Mouse (Mus musculus) hindbrain, embryonic 14.5 days (tissue): ENCODE data around the gene Kif16b. TPM values are rescaled to one million over a fixed set of nuclear protein-coding genes. Genes with fewer than 3 reads are reported as not detected.

ENCODE experiments used
- ATAC-seq: fragments of 200-750 bp; cut with Nextera tagmentation; 2 replicates; pipeline ENCODE4 v1.8.0; 2017; ENCODE audit warnings: moderate number of reproducible peaks, mild to moderate bottlenecking, moderate TSS enrichment, moderate library complexity; ENCODE audit not compliant: low FRiP score
- DNase-seq: peaks from one replicate; pipeline ENCODE4 v3.0.0-alpha.2; 2015; ENCODE audit warnings: low spot score
- H3K27ac ChIP-seq: fragments of 300-500 bp; sonication (generic); 2 replicates; pipeline ENCODE4 v1.5.1; 2014; ENCODE audit warnings: mild to moderate bottlenecking, moderate library complexity
- H3K27me3 ChIP-seq: fragments of 300-500 bp; sonication (generic); 2 replicates; pipeline ENCODE4 v1.6.1; 2014; ENCODE audit warnings: mild to moderate bottlenecking, low read length, mixed read lengths; ENCODE audit not compliant: control insufficient read depth, insufficient read depth
- H3K36me3 ChIP-seq: fragments of 300-500 bp; sonication (generic); replicated peaks from 2 replicates; pipeline ENCODE4 v1.6.1; 2014; ENCODE audit not compliant: control insufficient read depth, insufficient read depth
- H3K4me1 ChIP-seq: fragments of 300-500 bp; sonication (generic); replicated peaks from 2 replicates; pipeline ENCODE4 v1.6.1; 2014; ENCODE audit warnings: antibody characterized with exemption, low read length, mixed read lengths; ENCODE audit not compliant: control insufficient read depth, insufficient read depth
- H3K4me2 ChIP-seq: fragments of 300-500 bp; sonication (generic); replicated peaks from 2 replicates; pipeline ENCODE4 v1.6.1; 2014; ENCODE audit warnings: mild to moderate bottlenecking, moderate library complexity
- H3K4me3 ChIP-seq: fragments of 300-500 bp; sonication (generic); replicated peaks from 2 replicates; pipeline ENCODE4 v1.5.1; 2014; ENCODE audit warnings: mild to moderate bottlenecking, low read length
- H3K9ac ChIP-seq: fragments of 300-500 bp; sonication (generic); 2 replicates; pipeline ENCODE4 v1.6.1; 2014
- H3K9me3 ChIP-seq: fragments of 300-500 bp; sonication (generic); 2 replicates; pipeline ENCODE4 v1.6.1; 2016; ENCODE audit warnings: low read length; ENCODE audit not compliant: control insufficient read depth
- WGBS: fragments of 180-500 bp; shearing (Covaris S2); extraction: QIAGEN DNeasy Blood & Tissue Kit; methylation state at CpG from one replicate; pipeline ENCODE4 v1.1.7; 2014; 5-methylcytosine and 5-hydroxymethylcytosine counted together
- polyA plus RNA-seq: library from polyadenylated mRNA; unstranded; fragments of >200 nt; fragmentation: Nextera tagmentation; extraction: Ambion mirVana; gene quantifications from 2 replicates; pipeline ENCODE4 v1.2.1, GENCODE M21; 2014

Kif16b gene
- polyA plus RNA-seq, 1 experiment from 2014 or later: 4.5 TPM

- Histone ChIP-seq H3K36me3 (no peaks in the 10 kb centered on the region), H3K4me3 (no peak overlapping the region), H3K9me3 (no peaks in the 10 kb centered on the region), H3K27me3 (no peaks in the 10 kb centered on the region), H3K4me1 (no peaks in the 10 kb centered on the region), H3K4me2 (no peak overlapping the region), H3K27ac (no peak overlapping the region), H3K9ac (no peak overlapping the region)
- 66% methylated on average over 4 of the region's 4 CpGs for WGBS
- no peak for DNase-seq
- no peak for ATAC-seq
These were observed 140.5 kb downstream of the Kif16b start for GRCm38 (mm10) chr2:142760843-142761242.

GRCm38 (mm10) chr2:142759192-142759591 is 142.1 kb downstream of the Kif16b start:
- no peaks in the 10 kb centered on the region for H3K36me3 ChIP-seq
- no peak overlapping the region for H3K9ac ChIP-seq
- no peaks in the 10 kb centered on the region for H3K9me3 ChIP-seq
- no peak for ATAC-seq
- no peak overlapping the region for H3K4me3 ChIP-seq
- 92% methylated on average over 4 of the region's 4 CpGs for WGBS
- H3K27ac ChIP-seq: no peak overlapping the region
- no peak overlapping the region for H3K4me2 ChIP-seq
- H3K27me3 ChIP-seq: no peaks in the 10 kb centered on the region
- no peak for DNase-seq
- H3K4me1 ChIP-seq: no peaks in the 10 kb centered on the region

GRCm38 (mm10) chr2:142758091-142758765 is 143.1 kb downstream of the Kif16b start:
- Histone ChIP-seq H3K4me1 (no peaks in the 10 kb centered on the region), H3K27me3 (no peaks in the 10 kb centered on the region), H3K4me2 (no peak overlapping the region), H3K4me3 (no peak overlapping the region), H3K27ac (no peak overlapping the region), H3K36me3 (no peaks in the 10 kb centered on the region), H3K9ac (no peak overlapping the region), H3K9me3 (no peaks in the 10 kb centered on the region)
- DNase-seq (no peak), ATAC-seq (no peak)
- WGBS: 66% methylated on average over 3 of the region's 3 CpGs

- ATAC-seq (no peak), DNase-seq (no peak)
- Histone ChIP-seq H3K4me2 (no peak overlapping the region), H3K9ac (no peak overlapping the region), H3K4me1 (no peaks in the 10 kb centered on the region), H3K27me3 (no peaks in the 10 kb centered on the region), H3K4me3 (no peak overlapping the region), H3K36me3 (no peaks in the 10 kb centered on the region), H3K27ac (no peak overlapping the region), H3K9me3 (no peaks in the 10 kb centered on the region)
- 86% methylated on average over 2 of the region's 2 CpGs for WGBS
These were observed 162.0 kb downstream of the Kif16b start for GRCm38 (mm10) chr2:142739338-142739737.

- DNase-seq: no peak
- Histone ChIP-seq H3K36me3 (no peaks in the 10 kb centered on the region), H3K4me3 (no peak overlapping the region), H3K9me3 (no peaks in the 10 kb centered on the region), H3K4me2 (no peak overlapping the region), H3K27me3 (no peaks in the 10 kb centered on the region), H3K27ac (no peak overlapping the region), H3K9ac (no peak overlapping the region), H3K4me1 (no peaks in the 10 kb centered on the region)
- no peak for ATAC-seq
- WGBS: 85% methylated on average over 2 of the region's 2 CpGs
These were observed 162.8 kb downstream of the Kif16b start for GRCm38 (mm10) chr2:142738488-142738887.

- no peaks in the 10 kb centered on the region for H3K36me3 ChIP-seq
- peaks cover 6% of the 10 kb centered on the region; the same call in 1 of the 2 replicates for H3K4me1 ChIP-seq
- no peak overlapping the region for H3K4me2 ChIP-seq
- DNase-seq (no peak), ATAC-seq (no peak)
- 32% methylated on average over 3 of the region's 3 CpGs for WGBS
- no peak overlapping the region for H3K9ac ChIP-seq
- no peaks in the 10 kb centered on the region for H3K9me3 ChIP-seq
- H3K4me3 ChIP-seq: no peak overlapping the region
- no peak overlapping the region for H3K27ac ChIP-seq
- H3K27me3 ChIP-seq: no peaks in the 10 kb centered on the region
These were observed 165.6 kb downstream of the Kif16b start for GRCm38 (mm10) chr2:142735691-142736090.

GRCm38 (mm10) chr2:142734046-142734445 is 167.3 kb downstream of the Kif16b start:
- Histone ChIP-seq H3K36me3 (no peaks in the 10 kb centered on the region), H3K27me3 (no peaks in the 10 kb centered on the region), H3K4me1 (peaks cover 6% of the 10 kb centered on the region; the same call in 1 of the 2 replicates), H3K4me3 (no peak overlapping the region), H3K27ac (no peak overlapping the region), H3K9me3 (no peaks in the 10 kb centered on the region), H3K9ac (no peak overlapping the region), H3K4me2 (no peak overlapping the region)
- ATAC-seq: no peak
- 91% methylated on average over 2 of the region's 2 CpGs for WGBS
- no peak for DNase-seq

- no peaks in the 10 kb centered on the region for H3K27me3 ChIP-seq
- no peaks in the 10 kb centered on the region for H3K36me3 ChIP-seq
- DNase-seq (no peak), ATAC-seq (no peak)
- no peak overlapping the region for H3K4me2 ChIP-seq
- H3K27ac ChIP-seq: no peak overlapping the region
- no peaks in the 10 kb centered on the region for H3K9me3 ChIP-seq
- no peak overlapping the region for H3K9ac ChIP-seq
- WGBS: 93% methylated on average over 4 of the region's 4 CpGs
- H3K4me1 ChIP-seq: peaks cover 6% of the 10 kb centered on the region; the same call in 1 of the 2 replicates
- no peak overlapping the region for H3K4me3 ChIP-seq
These were observed 169.0 kb downstream of the Kif16b start for GRCm38 (mm10) chr2:142732370-142732769.

- DNase-seq (peak; percentile 80), ATAC-seq (peak; percentile 82; the same call in 1 of the 2 replicates)
- Histone ChIP-seq H3K4me3 (no peak overlapping the region), H3K4me1 (peaks cover 6% of the 10 kb centered on the region; the same call in 1 of the 2 replicates), H3K36me3 (no peaks in the 10 kb centered on the region), H3K27ac (no peak overlapping the region), H3K9ac (no peak overlapping the region), H3K9me3 (no peaks in the 10 kb centered on the region), H3K27me3 (no peaks in the 10 kb centered on the region), H3K4me2 (no peak overlapping the region)
- WGBS: 52% methylated on average over 1 of the region's 1 CpGs
These were observed 169.6 kb downstream of the Kif16b start for GRCm38 (mm10) chr2:142731778-142732092.
